Mouse (Mus musculus): ENCODE measurements around the gene Olfr801.

- TF ChIP-seq EP300 (IDR thresholded peaks at IDR 0.05; ENCODE audit: low read depth) (no peak), CTCF (IDR thresholded peaks at IDR 0.05; ENCODE audit: low read depth) (no peak)
Observed at GRCm38 (mm10) chr10:129673765-129674164, at the start of gene Olfr801.

All from liver, embryonic 14.5 days (tissue).